Mouse (Mus musculus) heart, adult 18-20 months (tissue): ENCODE measurements around the gene Gm15080. TPM values are rescaled to one million over a fixed set of nuclear protein-coding genes. Genes with fewer than 3 reads are reported as not detected.
"Not testable (repeated sequence)": the region's sequence is repeated elsewhere in the genome, so short reads cannot be mapped to it uniquely, and the experiment has no call there.

Source experiments
- DNase-seq, 2 experiments: peaks; one replicate each; pipeline ENCODE4 v3.0.0; 2021 to 2022; ENCODE audit warnings: mixed read lengths in 1 of 2
- long read RNA-seq, 2 experiments: library from polyadenylated mRNA; stranded (forward); transcript quantifications; one replicate each; pipeline ENCODE4 v2.0.0; 2021
- total RNA-seq, 2 experiments: library from RNA; stranded (reverse); gene quantifications; 2 replicates each; pipeline ENCODE4 v1.2.3; 2021

Gm15080 gene
- not detected for total RNA-seq
- long read RNA-seq, experiment 1: 0 reads
- long read RNA-seq, experiment 2: 0 reads

DNA sequence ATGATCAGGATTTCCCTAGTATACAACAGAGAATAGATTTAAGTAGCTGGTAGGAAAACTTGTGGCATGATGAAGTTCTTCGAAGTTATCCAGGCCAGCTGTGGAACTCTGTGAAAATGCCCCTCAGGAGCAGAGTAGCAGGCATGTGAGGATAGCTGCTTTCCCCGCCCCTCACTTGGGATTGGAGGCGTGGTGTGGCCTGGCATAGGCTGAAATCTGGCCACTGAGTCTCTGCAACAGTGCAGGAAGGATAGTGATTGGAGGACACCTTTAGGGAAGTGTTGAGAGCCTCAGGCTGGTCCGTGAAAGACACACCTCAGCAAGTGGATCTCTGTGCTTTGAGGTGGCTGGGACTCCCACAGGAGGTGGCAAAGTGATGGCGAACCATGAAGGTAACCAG lies at the start of gene Gm15080:
TSS of gene Gm15080 (plus strand) at position 301 of the 400 bp plus-strand sequence.
- DNase-seq: not testable (repeated sequence)

Other genes with a start within 250 kb of the Gm15080 start
- not detected for gene Gm15128, start 227.0 kb upstream of the Gm15080 start, total RNA-seq
- not detected for gene Gm15107, start 187.7 kb downstream of the Gm15080 start, total RNA-seq